Mouse (Mus musculus) kidney, postnatal 0 days (tissue): Measurements from ENCODE around the gene C77080. TPM values are rescaled to one million over a fixed set of nuclear protein-coding genes. Genes with fewer than 3 reads are reported as not detected.
"Not testable (repeated sequence)": the region's sequence is repeated elsewhere in the genome, so short reads cannot be mapped to it uniquely, and the experiment has no call there.

ENCODE experiments used
- ATAC-seq: fragments of 200-750 bp; cut with Nextera tagmentation; replicated peaks from 2 replicates; pipeline ENCODE4 v1.8.0; 2017; ENCODE audit warnings: low read depth, moderate number of reproducible peaks, moderate TSS enrichment, moderate library complexity; ENCODE audit not compliant: low FRiP score
- DNase-seq: peaks from one replicate; pipeline ENCODE4 v3.0.0-alpha.2; 2016; ENCODE audit warnings: low spot score
- H3K27ac ChIP-seq: fragments of 300-500 bp; sonication (generic); 2 replicates; pipeline ENCODE4 v1.5.1; 2014; ENCODE audit warnings: mild to moderate bottlenecking
- H3K27me3 ChIP-seq: fragments of 300-500 bp; sonication (generic); 2 replicates; pipeline ENCODE4 v1.6.1; 2014; ENCODE audit warnings: low read length, mixed read lengths; ENCODE audit not compliant: insufficient read depth
- H3K36me3 ChIP-seq: fragments of 300-500 bp; sonication (generic); 2 replicates; pipeline ENCODE4 v1.6.1; 2014; ENCODE audit warnings: low read length, mixed read lengths; ENCODE audit not compliant: insufficient read depth
- H3K4me1 ChIP-seq: fragments of 300-500 bp; sonication (generic); replicated peaks from 2 replicates; pipeline ENCODE4 v1.6.1; 2014; ENCODE audit warnings: antibody characterized with exemption, low read length, mixed read lengths; ENCODE audit not compliant: insufficient read depth
- H3K4me2 ChIP-seq: fragments of 300-500 bp; sonication (generic); 2 replicates; pipeline ENCODE4 v1.6.1; 2014; ENCODE audit warnings: mild to moderate bottlenecking, low read length, moderate library complexity, mixed read lengths
- H3K4me3 ChIP-seq: fragments of 300-500 bp; sonication (generic); replicated peaks from 2 replicates; pipeline ENCODE4 v1.5.1; 2014; ENCODE audit warnings: low read depth, low read length
- H3K9ac ChIP-seq: fragments of 300-500 bp; sonication (generic); 2 replicates; pipeline ENCODE4 v1.6.1; 2014; ENCODE audit warnings: low read depth, low read length
- H3K9me3 ChIP-seq: fragments of 300-500 bp; sonication (generic); replicated peaks from 2 replicates; pipeline ENCODE4 v1.6.1; 2016; ENCODE audit warnings: low read length, inconsistent platforms, mixed read lengths
- CTCF ChIP-seq: IDR thresholded peaks from 2 replicates; pipeline ENCODE4 v1.5.1; 2016; ENCODE audit warnings: antibody characterized with exemption, low read depth, mild to moderate bottlenecking, moderate library complexity
- WGBS: fragments of 180-500 bp; shearing (Covaris S2); extraction: QIAGEN DNeasy Blood & Tissue Kit; methylation state at CpG from one replicate; pipeline ENCODE4 v1.1.7; 2014; 5-methylcytosine and 5-hydroxymethylcytosine counted together
- polyA plus RNA-seq: library from polyadenylated mRNA; unstranded; fragments of >200 nt; fragmentation: Nextera tagmentation; extraction: Ambion mirVana; gene quantifications from 2 replicates; pipeline ENCODE4 v1.2.1, GENCODE M21; 2015

The C77080 gene
- polyA plus RNA-seq, 1 experiment from 2014 or later, result 11.3 TPM

- H3K4me2 ChIP-seq, result no peak overlapping the region
- H3K27me3 ChIP-seq, result no peaks in the 10 kb centered on the region
- no peak for TF ChIP-seq CTCF
- H3K4me1 ChIP-seq, result no peaks in the 10 kb centered on the region; the same call in 1 of the 2 replicates
- H3K9me3 ChIP-seq, result no peaks in the 10 kb centered on the region
- H3K9ac ChIP-seq, result no peak overlapping the region
- H3K4me3 ChIP-seq, result no peak overlapping the region
- H3K27ac ChIP-seq, result no peak overlapping the region
- H3K36me3 ChIP-seq, result peaks cover 64% of the 10 kb centered on the region
- DNase-seq, result no peak
- ATAC-seq, result no peak
- WGBS, result 75% methylated on average over 7 of the region's 7 CpGs
These were observed 42.5 kb downstream of the C77080 start for GRCm38 (mm10) chr4:129218569-129219175.

- ATAC-seq, result not testable (repeated sequence)
These were observed 48.7 kb downstream of the C77080 start for GRCm38 (mm10) chr4:129212486-129212885.

GRCm38 (mm10) chr4:129211461-129211860, 49.7 kb downstream of the C77080 start:
- no peak for TF ChIP-seq CTCF
- no peak for ATAC-seq
- Histone ChIP-seq H3K4me1 (no peaks in the 10 kb centered on the region), H3K9ac (no peak overlapping the region), H3K4me3 (no peak overlapping the region), H3K36me3 (peaks cover 51% of the 10 kb centered on the region), H3K27ac (no peak overlapping the region), H3K9me3 (no peaks in the 10 kb centered on the region), H3K27me3 (no peaks in the 10 kb centered on the region), H3K4me2 (no peak overlapping the region)
- 81% methylated on average over 4 of the region's 4 CpGs for WGBS
- DNase-seq, result no peak

More at GRCm38 (mm10) chr4:129212486-129212885, 48.7 kb downstream of the C77080 start:
- not testable (repeated sequence) for H3K9ac ChIP-seq, H3K4me3 ChIP-seq, DNase-seq, H3K27me3 ChIP-seq, H3K9me3 ChIP-seq, H3K4me1 ChIP-seq, H3K4me2 ChIP-seq, H3K27ac ChIP-seq
- H3K36me3 ChIP-seq, result peaks cover 49% of the 10 kb centered on the region
- TF ChIP-seq CTCF, result peak; percentile 63
- 81% methylated on average over 3 of the region's 3 CpGs for WGBS

GRCm38 (mm10) chr4:129209504-129209903, 51.7 kb downstream of the C77080 start:
- H3K27ac ChIP-seq, result no peak overlapping the region
- H3K36me3 ChIP-seq, result peaks cover 55% of the 10 kb centered on the region
- no peak overlapping the region for H3K4me3 ChIP-seq
- no peaks in the 10 kb centered on the region for H3K4me1 ChIP-seq
- H3K9me3 ChIP-seq, result no peaks in the 10 kb centered on the region
- H3K27me3 ChIP-seq, result no peaks in the 10 kb centered on the region
- DNase-seq, result peak; percentile 77
- 52% methylated on average over 7 of the region's 7 CpGs for WGBS
- ATAC-seq, result no peak
- no peak overlapping the region for H3K9ac ChIP-seq
- H3K4me2 ChIP-seq, result no peak overlapping the region
- TF ChIP-seq CTCF, result peak; percentile 75

GRCm38 (mm10) chr4:129206792-129207191, 54.4 kb downstream of the C77080 start:
- no peaks in the 10 kb centered on the region for H3K27me3 ChIP-seq
- no peak overlapping the region for H3K9ac ChIP-seq
- 87% methylated on average over 8 of the region's 8 CpGs for WGBS
- H3K9me3 ChIP-seq, result no peaks in the 10 kb centered on the region
- no peak overlapping the region for H3K27ac ChIP-seq
- ATAC-seq, result no peak
- no peak for DNase-seq
- H3K4me2 ChIP-seq, result no peak overlapping the region
- TF ChIP-seq CTCF, result no peak
- no peaks in the 10 kb centered on the region for H3K4me1 ChIP-seq
- H3K4me3 ChIP-seq, result no peak overlapping the region
- peaks cover 50% of the 10 kb centered on the region for H3K36me3 ChIP-seq

GRCm38 (mm10) chr4:129204655-129205054, 56.5 kb downstream of the C77080 start:
- H3K4me2 ChIP-seq, result no peak overlapping the region
- no peak overlapping the region for H3K4me3 ChIP-seq
- WGBS, result 90% methylated on average over 10 of the region's 10 CpGs
- H3K36me3 ChIP-seq, result peaks cover 54% of the 10 kb centered on the region
- no peak overlapping the region for H3K9ac ChIP-seq
- H3K4me1 ChIP-seq, result no peaks in the 10 kb centered on the region
- H3K9me3 ChIP-seq, result no peaks in the 10 kb centered on the region
- no peak for DNase-seq
- H3K27ac ChIP-seq, result no peak overlapping the region
- no peaks in the 10 kb centered on the region for H3K27me3 ChIP-seq
- TF ChIP-seq CTCF, result no peak
- ATAC-seq, result no peak

GRCm38 (mm10) chr4:129197514-129197913, 63.7 kb downstream of the C77080 start:
- Histone ChIP-seq H3K36me3 (peaks cover 43% of the 10 kb centered on the region), H3K9ac (no peak overlapping the region), H3K4me3 (no peak overlapping the region), H3K27me3 (no peaks in the 10 kb centered on the region), H3K4me2 (no peak overlapping the region), H3K4me1 (no peaks in the 10 kb centered on the region), H3K9me3 (no peaks in the 10 kb centered on the region), H3K27ac (no peak overlapping the region)
- ATAC-seq (no peak), DNase-seq (no peak)
- TF ChIP-seq CTCF, result no peak
- WGBS, result 79% methylated on average over 6 of the region's 6 CpGs
